Mouse (Mus musculus): Measurements from ENCODE around the gene Urb2. TPM values are rescaled to one million over a fixed set of nuclear protein-coding genes. Genes with fewer than 3 reads are reported as not detected.
"Not testable (repeated sequence)": the region's sequence is repeated elsewhere in the genome, so short reads cannot be mapped to it uniquely, and the experiment has no call there.

Gene Urb2
- polyA plus RNA-seq, 1 experiment from 2014 or later = 1.6 TPM

DNA sequence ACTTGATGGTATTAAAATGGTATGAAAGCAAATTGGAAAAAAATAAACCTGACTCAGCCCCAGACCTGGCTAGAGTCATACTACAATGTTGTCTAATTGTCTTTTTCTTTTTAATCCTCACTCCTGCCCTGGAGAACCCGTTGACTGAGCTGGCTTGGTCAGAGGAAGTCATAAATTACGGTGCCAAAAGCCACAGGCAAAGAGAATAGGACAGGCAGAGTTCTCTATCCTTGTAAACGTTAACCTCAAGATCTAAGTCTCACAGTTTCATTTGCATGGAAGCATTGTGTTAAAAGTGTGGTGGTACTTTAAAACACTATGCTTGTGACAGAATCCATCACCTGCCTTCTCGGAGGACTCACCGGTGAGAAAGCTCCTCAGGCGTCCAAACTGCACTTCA, 13.5 kb upstream of the Urb2 start:
- TF ChIP-seq CTCF (IDR thresholded peaks at IDR 0.05; ENCODE audit: low read depth) = no peak
- Histone ChIP-seq H3K4me2 (replicated peaks; ENCODE audit: low read depth) (no peak overlapping the region), H3K36me3 (ENCODE audit: control insufficient read depth, insufficient read depth) (peaks cover 61% of the 10 kb centered on the region), H3K27ac (ENCODE audit: low read depth, low read length) (no peak overlapping the region), H3K4me1 (replicated peaks; ENCODE audit: control insufficient read depth, insufficient read depth, low read length) (no peaks in the 10 kb centered on the region), H3K9ac (ENCODE audit: low read depth, low read length) (no peak overlapping the region), H3K9me3 (ENCODE audit: control insufficient read depth) (no peaks in the 10 kb centered on the region), H3K4me3 (ENCODE audit: low read depth, low read length) (no peak overlapping the region), H3K27me3 (replicated peaks; ENCODE audit: control insufficient read depth, insufficient read depth, low read length) (no peaks in the 10 kb centered on the region)
- 72% methylated on average over 6 of the region's 6 CpGs for WGBS
- no peak for ATAC-seq

DNA sequence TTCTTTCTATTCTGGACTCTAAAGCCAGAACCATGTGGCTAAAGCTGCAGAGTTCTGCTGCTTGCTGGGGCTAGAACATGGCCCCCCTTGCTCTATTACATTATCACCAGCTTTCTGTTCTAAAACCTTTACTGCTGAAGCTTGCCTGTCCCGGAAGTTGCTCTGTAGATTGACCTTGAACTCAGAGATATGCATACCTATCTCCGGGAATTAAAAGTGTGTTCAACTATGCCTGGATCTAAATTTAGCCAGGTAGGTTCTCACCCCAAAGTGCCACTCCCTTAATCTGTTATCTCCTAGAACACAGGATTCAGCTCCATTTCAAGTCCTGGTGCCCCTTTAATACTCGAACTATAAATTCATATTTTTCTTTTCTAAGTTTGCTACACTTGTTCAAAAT, 9.7 kb upstream of the Urb2 start:
- Histone ChIP-seq H3K4me1 (replicated peaks; ENCODE audit: control insufficient read depth, insufficient read depth, low read length) (0 out of 2 replicates have a peak, but pooled peaks cover 10% of the 10 kb centered on the region), H3K36me3 (ENCODE audit: control insufficient read depth, insufficient read depth) (peaks cover 30% of the 10 kb centered on the region), H3K4me2 (replicated peaks; ENCODE audit: low read depth) (no peak overlapping the region), H3K4me3 (ENCODE audit: low read depth, low read length) (no peak overlapping the region), H3K27me3 (replicated peaks; ENCODE audit: control insufficient read depth, insufficient read depth, low read length) (no peaks in the 10 kb centered on the region), H3K9me3 (ENCODE audit: control insufficient read depth) (no peaks in the 10 kb centered on the region), H3K9ac (ENCODE audit: low read depth, low read length) (no peak overlapping the region), H3K27ac (ENCODE audit: low read depth, low read length) (no peak overlapping the region)
- TF ChIP-seq CTCF (IDR thresholded peaks at IDR 0.05; ENCODE audit: low read depth) = no peak
- 40% methylated on average over 3 of the region's 3 CpGs for WGBS
- ATAC-seq = no peak

DNA sequence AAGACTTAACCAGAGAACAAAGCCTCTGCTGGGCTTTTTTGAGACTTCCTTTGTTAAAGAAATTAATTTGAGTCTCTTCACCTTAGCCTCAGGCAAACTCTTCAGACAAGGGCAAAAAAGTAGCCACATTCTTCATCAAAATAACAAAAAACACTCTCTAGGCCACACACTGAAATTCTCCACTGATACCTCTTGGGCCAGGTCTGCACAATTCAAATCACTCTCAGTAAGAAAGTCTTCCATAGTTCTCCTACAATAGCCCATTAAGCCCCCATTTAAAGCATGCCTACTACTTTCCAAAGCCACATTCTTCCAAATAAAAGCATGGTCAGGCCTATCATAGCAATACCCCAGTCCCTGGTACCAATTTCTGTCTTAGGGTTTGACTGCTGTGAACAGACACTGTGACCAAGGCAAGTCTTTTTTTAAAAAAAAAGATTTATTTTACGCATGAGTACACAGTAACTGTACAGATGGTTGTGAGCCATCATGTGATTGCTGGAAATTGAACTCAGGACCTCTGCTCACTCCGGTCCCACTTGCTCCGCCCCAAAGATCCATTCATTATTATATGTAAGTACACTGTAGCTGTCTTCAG, 9.2 kb upstream of the Urb2 start:
- no peak for ATAC-seq
- H3K9me3 ChIP-seq (ENCODE audit: control insufficient read depth) = no peaks in the 10 kb centered on the region
- no peak for TF ChIP-seq CTCF (IDR thresholded peaks at IDR 0.05; ENCODE audit: low read depth)
- peaks cover 25% of the 10 kb centered on the region for H3K36me3 ChIP-seq (ENCODE audit: control insufficient read depth, insufficient read depth)
- 0 out of 2 replicates have a peak, but pooled peaks cover 10% of the 10 kb centered on the region for H3K4me1 ChIP-seq (replicated peaks; ENCODE audit: control insufficient read depth, insufficient read depth, low read length)
- H3K9ac ChIP-seq (ENCODE audit: low read depth, low read length) = no peak overlapping the region
- no peak overlapping the region for H3K4me2 ChIP-seq (replicated peaks; ENCODE audit: low read depth)
- no peak overlapping the region for H3K27ac ChIP-seq (ENCODE audit: low read depth, low read length)
- H3K4me3 ChIP-seq (ENCODE audit: low read depth, low read length) = no peak overlapping the region
- WGBS = 80% methylated on average over 3 of the region's 3 CpGs
- H3K27me3 ChIP-seq (replicated peaks; ENCODE audit: control insufficient read depth, insufficient read depth, low read length) = no peaks in the 10 kb centered on the region

DNA sequence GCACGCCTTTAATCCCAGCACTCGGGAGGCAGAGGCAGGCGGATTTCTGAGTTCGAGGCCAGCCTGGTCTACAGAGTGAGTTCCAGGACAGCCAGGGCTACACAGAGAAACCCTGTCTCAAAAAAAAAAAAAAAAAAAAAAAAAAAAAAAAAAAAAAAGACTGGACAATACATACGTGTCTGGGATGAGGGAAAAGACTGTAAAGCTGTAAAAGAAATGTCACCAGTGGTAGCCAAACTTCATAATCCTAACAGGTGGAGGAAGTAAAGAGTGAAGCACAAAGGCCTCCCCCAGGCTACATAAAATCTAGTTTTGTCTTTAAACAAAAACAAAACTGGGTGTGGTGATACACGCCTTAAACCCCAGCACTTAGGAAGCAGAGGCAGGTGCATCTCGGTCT, 7.0 kb upstream of the Urb2 start:
- H3K27me3 ChIP-seq (replicated peaks; ENCODE audit: control insufficient read depth, insufficient read depth, low read length); H3K9me3 ChIP-seq (ENCODE audit: control insufficient read depth); H3K36me3 ChIP-seq (ENCODE audit: control insufficient read depth, insufficient read depth); H3K9ac ChIP-seq (ENCODE audit: low read depth, low read length); H3K4me3 ChIP-seq (ENCODE audit: low read depth, low read length): not testable (repeated sequence)
- 72% methylated on average over 7 of the region's 7 CpGs for WGBS
- peak; percentile 48 for ATAC-seq
- H3K4me2 ChIP-seq (replicated peaks; ENCODE audit: low read depth) = peak overlapping the region; percentile 32; the same call in 1 of the 2 replicates
- H3K4me1 ChIP-seq (replicated peaks; ENCODE audit: control insufficient read depth, insufficient read depth, low read length) = 0 out of 2 replicates have a peak, but pooled peaks cover 16% of the 10 kb centered on the region
- H3K27ac ChIP-seq (ENCODE audit: low read depth, low read length) = peak overlapping the region; percentile 68

DNA sequence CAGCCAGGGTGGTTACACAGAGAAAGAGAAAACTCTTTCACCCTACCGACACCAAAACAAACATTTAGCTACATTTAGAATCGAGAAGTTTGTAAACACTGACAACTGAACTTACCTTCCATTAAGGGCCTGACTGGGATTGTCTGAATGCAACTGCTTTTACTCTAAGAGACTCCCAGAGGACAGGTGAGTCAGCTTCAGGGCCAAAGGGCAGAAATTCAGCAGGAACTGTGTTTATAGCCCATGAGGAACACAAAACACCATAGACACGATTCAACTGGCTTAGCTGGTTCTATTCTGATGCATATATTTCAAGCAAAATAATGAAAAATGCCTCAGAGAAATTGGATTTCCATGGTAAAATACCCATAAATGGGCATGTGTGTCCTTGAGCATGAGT, 6.6 kb upstream of the Urb2 start:
- 31% methylated on average over 3 of the region's 3 CpGs for WGBS
- no peak for TF ChIP-seq CTCF (IDR thresholded peaks at IDR 0.05; ENCODE audit: low read depth)
- Histone ChIP-seq H3K36me3 (ENCODE audit: control insufficient read depth, insufficient read depth) (no peaks in the 10 kb centered on the region), H3K27ac (ENCODE audit: low read depth, low read length) (peak overlapping the region; percentile 68), H3K4me2 (replicated peaks; ENCODE audit: low read depth) (peak overlapping the region; percentile 32; the same call in 1 of the 2 replicates), H3K4me1 (replicated peaks; ENCODE audit: control insufficient read depth, insufficient read depth, low read length) (0 out of 2 replicates have a peak, but pooled peaks cover 18% of the 10 kb centered on the region), H3K9ac (ENCODE audit: low read depth, low read length) (no peak overlapping the region), H3K4me3 (ENCODE audit: low read depth, low read length) (no peak overlapping the region), H3K9me3 (ENCODE audit: control insufficient read depth) (no peaks in the 10 kb centered on the region), H3K27me3 (replicated peaks; ENCODE audit: control insufficient read depth, insufficient read depth, low read length) (no peaks in the 10 kb centered on the region)
- ATAC-seq = peak; percentile 68

DNA sequence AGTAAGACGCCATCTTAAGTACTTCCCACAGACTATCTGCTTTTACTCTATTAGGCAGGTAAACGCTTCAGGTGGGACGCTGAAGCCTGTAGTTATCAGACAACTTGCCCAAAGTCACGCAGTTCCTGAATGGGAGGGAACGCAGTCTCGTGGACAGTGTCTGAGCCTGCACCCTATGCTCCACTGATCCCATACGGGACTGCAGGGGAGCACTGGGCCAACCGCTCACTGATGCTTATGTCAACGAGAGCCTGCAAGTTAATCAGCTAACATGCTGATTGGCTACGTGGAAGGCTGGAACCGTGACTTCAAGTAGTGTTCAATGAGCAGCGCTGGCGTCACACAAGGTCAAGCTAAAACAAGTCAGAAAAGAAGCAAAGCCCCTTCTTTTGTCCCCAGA, 1.5 kb upstream of the Urb2 start:
- H3K4me2 ChIP-seq (replicated peaks; ENCODE audit: low read depth) = peak overlapping the region; percentile 86
- 10% methylated on average over 13 of the region's 13 CpGs for whole genome bisulfite sequencing
- TF ChIP-seq CTCF (IDR thresholded peaks at IDR 0.05; ENCODE audit: low read depth) = no peak
- H3K4me1 ChIP-seq (replicated peaks; ENCODE audit: control insufficient read depth, insufficient read depth, low read length) = 0 out of 2 replicates have a peak, but pooled peaks cover 18% of the 10 kb centered on the region
- peak overlapping the region; percentile 60 for H3K27ac ChIP-seq (ENCODE audit: low read depth, low read length)
- no peaks in the 10 kb centered on the region; the same call in 1 of the 2 replicates for H3K36me3 ChIP-seq (ENCODE audit: control insufficient read depth, insufficient read depth)
- no peaks in the 10 kb centered on the region for H3K9me3 ChIP-seq (ENCODE audit: control insufficient read depth)
- peak; percentile 26; the same call in 1 of the 2 replicates for ATAC-seq
- no peaks in the 10 kb centered on the region for H3K27me3 ChIP-seq (replicated peaks; ENCODE audit: control insufficient read depth, insufficient read depth, low read length)
- H3K9ac ChIP-seq (ENCODE audit: low read depth, low read length) = peak overlapping the region; percentile 88
- H3K4me3 ChIP-seq (ENCODE audit: low read depth, low read length) = peak overlapping the region; percentile 77

Data from intestine, postnatal 0 days (tissue).